ENCODE assay signal across 17 mouse cellular contexts in genomic region chr2:180910928-180911327, GRCm38 (mm10). TPM values are rescaled to one million over a fixed set of nuclear protein-coding genes. Genes with fewer than 3 reads are reported as not detected.
"Had no signal": no experiment of that assay in that cellular context is flagged by ENCODE, and none has a peak within 500 bp of the region (broad histone marks: within the 10 kb centered on the region; RNA-seq: fewer than 3 reads in every experiment).

No protein-coding gene starts in this region.

- H3K27me3 ChIP-seq: limb, embryonic 12.5 days; megakaryocyte, embryonic 14.5 days; midbrain, embryonic 15.5 days had no signal

- H3K4me2 ChIP-seq: limb, embryonic 12.5 days; midbrain, embryonic 11.5 days; midbrain, embryonic 15.5 days had no signal

- ATAC-seq: intestine, postnatal 0 days; midbrain, embryonic 15.5 days had no signal

- H3K27ac ChIP-seq: kidney, postnatal 0 days; limb, embryonic 12.5 days; liver, embryonic 14.5 days; macrophage; midbrain, embryonic 15.5 days had no signal

- H3K4me3 ChIP-seq: limb, embryonic 12.5 days; megakaryocyte, embryonic 14.5 days; midbrain, embryonic 15.5 days had no signal

- H3K9me3 ChIP-seq: limb, embryonic 12.5 days; megakaryocyte, embryonic 14.5 days; midbrain, embryonic 15.5 days had no signal

- H3K9ac ChIP-seq: limb, embryonic 12.5 days; liver, embryonic 14.5 days; midbrain, embryonic 15.5 days had no signal

- H3K4me1 ChIP-seq: limb, embryonic 12.5 days had no signal

- DNase-seq: kidney, adult 8-10 months; kidney, postnatal 36 days; liver; lung, adult 2 months; lung, postnatal 14 days; right cerebral cortex, postnatal 4 days; spleen, adult 18-20 months; thymus, postnatal 36 days had no signal

RNA-seq across cellular contexts. Expression of gene Birc7, which starts 17.9 kb away (rescaled TPM):
- polyA plus RNA-seq: intestine, postnatal 0 days; kidney, postnatal 0 days; limb, embryonic 12.5 days; liver, embryonic 14.5 days; lung, adult 2 months; macrophage; stomach, embryonic 14.5 days had no signal

RNA-seq across cellular contexts. Expression of gene Nkain4, which starts 43.6 kb away (rescaled TPM):
- polyA plus RNA-seq: macrophage had no signal
